Mouse (Mus musculus) CD4-positive helper T cell, adult 2 months (primary cell): ENCODE results near the gene Mat1a.
A peak's percentile ranks its signal among the peaks of the same experiment; 100 is the strongest.

Source experiments
- DNase-seq: peaks from one replicate; pipeline ENCODE4 v3.0.0-alpha.2; 2012; ENCODE audit warnings: low read depth, missing footprints, low spot score

The Mat1a gene

GRCm38 (mm10) chr14:41104853-41105444 lies at the start of gene Mat1a:
TSS of gene Mat1a (plus strand) at chr14:41105035.
- no peak for DNase-seq

- DNase-seq = no peak
Observed at GRCm38 (mm10) chr14:41065168-41065567, 39.7 kb upstream of the Mat1a start.

- no peak for DNase-seq
Observed at GRCm38 (mm10) chr14:41066416-41066815, 38.4 kb upstream of the Mat1a start.

- no peak for DNase-seq
Observed at GRCm38 (mm10) chr14:41069108-41069507, 35.7 kb upstream of the Mat1a start, which contains the start of gene Dydc2. TSS of gene Dydc2 (minus strand) at chr14:41069208.

- no peak for DNase-seq
Observed at GRCm38 (mm10) chr14:41070343-41070742, 34.5 kb upstream of the Mat1a start.

GRCm38 (mm10) chr14:41072229-41072943 lies 32.4 kb upstream of the Mat1a start, which contains the start of gene Dydc1:
TSS of gene Dydc1 (plus strand) at chr14:41072911.
- DNase-seq = peak; percentile 24

- no peak for DNase-seq
Observed at GRCm38 (mm10) chr14:41072944-41073275, 31.9 kb upstream of the Mat1a start.

- no peak for DNase-seq
Observed at GRCm38 (mm10) chr14:41082408-41082807, 22.4 kb upstream of the Mat1a start.

GRCm38 (mm10) chr14:41087509-41087908 lies 17.3 kb upstream of the Mat1a start:
- no peak for DNase-seq

- DNase-seq = no peak
Observed at GRCm38 (mm10) chr14:41090777-41091176, 14.1 kb upstream of the Mat1a start.

GRCm38 (mm10) chr14:41094114-41094513 lies 10.7 kb upstream of the Mat1a start:
- DNase-seq = no peak

- DNase-seq = no peak
Observed at GRCm38 (mm10) chr14:41096296-41096860, 8.5 kb upstream of the Mat1a start.

GRCm38 (mm10) chr14:41098726-41099125 lies 6.1 kb upstream of the Mat1a start:
- no peak for DNase-seq

GRCm38 (mm10) chr14:41100712-41101111 lies 4.1 kb upstream of the Mat1a start:
- DNase-seq = no peak

- DNase-seq = no peak
Observed at GRCm38 (mm10) chr14:41101242-41101641, 3.6 kb upstream of the Mat1a start.

- no peak for DNase-seq
Observed at GRCm38 (mm10) chr14:41102269-41102668, 2.6 kb upstream of the Mat1a start.

GRCm38 (mm10) chr14:41111031-41111668 lies 6.3 kb downstream of the Mat1a start:
- DNase-seq = no peak

GRCm38 (mm10) chr14:41112944-41113343 lies 8.1 kb downstream of the Mat1a start:
- no peak for DNase-seq

- no peak for DNase-seq
Observed at GRCm38 (mm10) chr14:41116271-41116670, 11.4 kb downstream of the Mat1a start.

GRCm38 (mm10) chr14:41124683-41125082 lies 19.8 kb downstream of the Mat1a start:
- DNase-seq = no peak

- no peak for DNase-seq
Observed at GRCm38 (mm10) chr14:41127997-41128396, 23.2 kb downstream of the Mat1a start.

GRCm38 (mm10) chr14:41131540-41131939 lies 26.7 kb downstream of the Mat1a start, which contains the start of gene Sftpa1:
TSS of gene Sftpa1 (plus strand) at chr14:41131782.
- no peak for DNase-seq
